Mouse (Mus musculus) lung, embryonic 14.5 days (tissue): Measurements from ENCODE around the gene Prima1. TPM values are rescaled to one million over a fixed set of nuclear protein-coding genes. Genes with fewer than 3 reads are reported as not detected.

ENCODE experiments used
- ATAC-seq: fragments of 200-750 bp; cut with Nextera tagmentation; 2 replicates; pipeline ENCODE4 v1.8.0; 2017; ENCODE audit warnings: mild to moderate bottlenecking, moderate TSS enrichment, moderate library complexity; ENCODE audit not compliant: insufficient read depth
- DNase-seq: peaks from one replicate; pipeline ENCODE4 v3.0.0-alpha.2; 2015
- H3K27ac ChIP-seq: fragments of 300-500 bp; sonication (generic); 2 replicates; pipeline ENCODE4 v1.5.1; 2014; ENCODE audit warnings: low read depth, mild to moderate bottlenecking, moderate library complexity
- H3K27me3 ChIP-seq: fragments of 300-500 bp; sonication (generic); 2 replicates; pipeline ENCODE4 v1.6.1; 2014; ENCODE audit warnings: low read length, control low read depth; ENCODE audit not compliant: insufficient read depth
- H3K36me3 ChIP-seq: fragments of 300-500 bp; sonication (generic); 2 replicates; pipeline ENCODE4 v1.6.1; 2014; ENCODE audit warnings: control low read depth; ENCODE audit not compliant: insufficient read depth
- H3K4me1 ChIP-seq: fragments of 300-500 bp; sonication (generic); 2 replicates; pipeline ENCODE4 v1.6.1; 2014; ENCODE audit warnings: antibody characterized with exemption, control low read depth; ENCODE audit not compliant: insufficient read depth
- H3K4me2 ChIP-seq: fragments of 300-500 bp; sonication (generic); 2 replicates; pipeline ENCODE4 v1.6.1; 2014; ENCODE audit warnings: mild to moderate bottlenecking
- H3K4me3 ChIP-seq: fragments of 300-500 bp; sonication (generic); 2 replicates; pipeline ENCODE4 v1.5.1; 2014; ENCODE audit warnings: low read depth, low read length
- H3K9ac ChIP-seq: fragments of 300-500 bp; sonication (generic); 2 replicates; pipeline ENCODE4 v1.6.1; 2014
- H3K9me3 ChIP-seq: fragments of 300-500 bp; sonication (generic); 2 replicates; pipeline ENCODE4 v1.6.1; 2016; ENCODE audit warnings: low read depth, low read length, control low read depth
- CTCF ChIP-seq: IDR thresholded peaks from 2 replicates; pipeline ENCODE4 v1.5.1; 2016; ENCODE audit warnings: antibody characterized with exemption, low read depth
- WGBS: fragments of 180-500 bp; shearing (Covaris S2); extraction: QIAGEN DNeasy Blood & Tissue Kit; methylation state at CpG from one replicate; pipeline ENCODE4 v1.1.7; 2014; 5-methylcytosine and 5-hydroxymethylcytosine counted together
- polyA plus RNA-seq: library from polyadenylated mRNA; unstranded; fragments of >200 nt; fragmentation: Nextera tagmentation; extraction: Ambion mirVana; gene quantifications from 2 replicates; pipeline ENCODE4 v1.2.1, GENCODE M21; 2014

Prima1 gene
- polyA plus RNA-seq, 1 experiment from 2014 or later: not detected

DNA sequence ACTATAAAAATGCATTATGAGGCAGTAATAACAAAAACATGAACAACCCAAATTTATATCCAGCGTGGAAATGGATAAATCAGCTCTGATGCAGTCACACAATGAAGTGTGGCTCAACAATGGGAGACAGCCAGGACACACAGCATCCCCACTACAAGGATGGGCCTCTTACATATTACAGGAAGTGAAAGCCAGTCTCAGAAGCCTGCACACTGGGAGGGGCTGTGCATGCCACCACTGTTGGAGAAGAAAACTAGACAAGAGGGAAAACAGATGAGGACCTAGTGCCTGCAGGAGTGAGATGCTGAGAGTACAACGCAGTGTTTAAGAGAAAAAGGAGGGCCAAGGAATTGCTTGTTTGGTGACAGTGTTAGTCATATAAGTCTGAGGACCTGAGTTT, 31.8 kb upstream of the Prima1 start:
- TF ChIP-seq CTCF: no peak

DNA sequence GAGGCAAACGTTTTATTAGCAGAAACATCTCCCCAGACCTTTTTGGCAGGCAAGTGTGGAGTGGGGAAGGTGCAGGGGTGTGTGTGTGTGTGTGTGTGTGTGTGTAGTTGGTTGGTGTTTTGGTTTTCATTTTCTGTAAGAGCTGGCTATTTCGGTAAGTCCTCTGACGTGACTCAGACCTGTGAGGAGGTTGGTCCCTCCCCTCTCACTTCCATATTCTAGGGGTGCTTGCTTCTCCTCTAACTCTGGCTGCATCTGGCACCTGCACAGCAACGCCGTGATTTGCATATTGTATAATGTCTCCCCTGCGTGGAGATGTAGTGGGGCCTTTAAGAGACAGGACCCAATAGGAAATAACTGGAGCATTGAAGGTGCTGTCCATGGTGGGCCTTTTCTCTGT, 31.1 kb upstream of the Prima1 start:
- Histone ChIP-seq H3K9ac (no peak overlapping the region), H3K27me3 (no peaks in the 10 kb centered on the region), H3K27ac (no peak overlapping the region), H3K9me3 (no peaks in the 10 kb centered on the region), H3K36me3 (no peaks in the 10 kb centered on the region), H3K4me2 (no peak overlapping the region), H3K4me1 (no peaks in the 10 kb centered on the region), H3K4me3 (no peak overlapping the region)
- no peak for ATAC-seq
- TF ChIP-seq CTCF: no peak
- 44% methylated on average over 6 of the region's 6 CpGs for WGBS
- DNase-seq: no peak

More for the DNA sequence above, 31.8 kb upstream of the Prima1 start:
- Histone ChIP-seq H3K9ac (no peak overlapping the region), H3K27me3 (no peaks in the 10 kb centered on the region), H3K27ac (no peak overlapping the region), H3K4me1 (no peaks in the 10 kb centered on the region), H3K9me3 (no peaks in the 10 kb centered on the region), H3K4me3 (no peak overlapping the region), H3K36me3 (no peaks in the 10 kb centered on the region), H3K4me2 (no peak overlapping the region)
- no peak for ATAC-seq
- WGBS: 80% methylated on average over 2 of the region's 2 CpGs
- no peak for DNase-seq

DNA sequence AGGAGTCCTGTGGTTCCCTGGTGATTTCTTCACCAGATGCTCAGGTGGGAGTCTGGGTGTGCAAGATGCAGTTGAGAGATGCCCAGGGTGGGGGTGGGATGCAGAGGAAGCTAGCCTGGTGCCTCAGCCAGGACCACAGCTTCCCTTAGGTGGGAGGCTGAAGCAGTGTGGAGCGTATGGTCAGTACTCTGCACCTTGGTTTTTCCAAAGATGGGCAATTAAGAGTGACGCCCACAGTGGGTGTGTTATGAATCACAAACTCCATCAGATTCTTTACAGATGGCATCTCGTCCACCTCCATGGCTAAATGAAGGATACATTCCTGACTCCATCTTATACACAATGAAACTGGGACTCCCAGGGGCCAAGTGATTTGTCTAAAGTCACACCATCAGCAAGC, 30.2 kb upstream of the Prima1 start:
- no peak overlapping the region for H3K9ac ChIP-seq
- 71% methylated on average over 3 of the region's 3 CpGs for WGBS
- TF ChIP-seq CTCF: no peak
- ATAC-seq: no peak
- no peak overlapping the region for H3K4me2 ChIP-seq
- H3K9me3 ChIP-seq: no peaks in the 10 kb centered on the region
- H3K27ac ChIP-seq: no peak overlapping the region
- no peaks in the 10 kb centered on the region for H3K4me1 ChIP-seq
- DNase-seq: no peak
- no peaks in the 10 kb centered on the region for H3K36me3 ChIP-seq
- H3K27me3 ChIP-seq: no peaks in the 10 kb centered on the region
- no peak overlapping the region for H3K4me3 ChIP-seq

DNA sequence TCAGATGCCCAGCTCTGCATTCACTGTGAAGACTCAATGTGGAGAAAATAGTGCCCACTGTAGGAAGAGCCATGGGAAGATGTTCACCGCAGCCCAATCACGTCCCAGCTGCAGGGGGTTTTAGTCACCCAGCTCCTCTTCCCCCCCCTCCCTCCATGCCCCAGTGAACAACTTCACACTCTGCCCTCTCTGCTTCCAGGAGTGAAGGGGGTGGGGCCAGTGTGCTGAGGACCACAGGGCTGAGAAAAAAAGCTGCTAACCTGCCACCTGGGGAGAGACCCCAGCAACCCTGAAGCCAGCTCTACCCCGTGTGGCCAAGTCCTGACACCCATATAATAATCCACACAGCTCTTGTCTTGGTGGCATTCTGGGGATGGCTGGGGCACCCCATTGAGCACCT, 24.7 kb upstream of the Prima1 start:
- WGBS: 19% methylated on average over 3 of the region's 3 CpGs
- ATAC-seq (no peak), DNase-seq (no peak)
- H3K27me3 ChIP-seq: no peaks in the 10 kb centered on the region
- no peak overlapping the region for H3K27ac ChIP-seq
- H3K36me3 ChIP-seq: no peaks in the 10 kb centered on the region
- H3K4me3 ChIP-seq: no peak overlapping the region
- H3K9ac ChIP-seq: no peak overlapping the region
- no peak overlapping the region for H3K4me2 ChIP-seq
- no peaks in the 10 kb centered on the region for H3K9me3 ChIP-seq
- no peak for TF ChIP-seq CTCF
- H3K4me1 ChIP-seq: no peaks in the 10 kb centered on the region

DNA sequence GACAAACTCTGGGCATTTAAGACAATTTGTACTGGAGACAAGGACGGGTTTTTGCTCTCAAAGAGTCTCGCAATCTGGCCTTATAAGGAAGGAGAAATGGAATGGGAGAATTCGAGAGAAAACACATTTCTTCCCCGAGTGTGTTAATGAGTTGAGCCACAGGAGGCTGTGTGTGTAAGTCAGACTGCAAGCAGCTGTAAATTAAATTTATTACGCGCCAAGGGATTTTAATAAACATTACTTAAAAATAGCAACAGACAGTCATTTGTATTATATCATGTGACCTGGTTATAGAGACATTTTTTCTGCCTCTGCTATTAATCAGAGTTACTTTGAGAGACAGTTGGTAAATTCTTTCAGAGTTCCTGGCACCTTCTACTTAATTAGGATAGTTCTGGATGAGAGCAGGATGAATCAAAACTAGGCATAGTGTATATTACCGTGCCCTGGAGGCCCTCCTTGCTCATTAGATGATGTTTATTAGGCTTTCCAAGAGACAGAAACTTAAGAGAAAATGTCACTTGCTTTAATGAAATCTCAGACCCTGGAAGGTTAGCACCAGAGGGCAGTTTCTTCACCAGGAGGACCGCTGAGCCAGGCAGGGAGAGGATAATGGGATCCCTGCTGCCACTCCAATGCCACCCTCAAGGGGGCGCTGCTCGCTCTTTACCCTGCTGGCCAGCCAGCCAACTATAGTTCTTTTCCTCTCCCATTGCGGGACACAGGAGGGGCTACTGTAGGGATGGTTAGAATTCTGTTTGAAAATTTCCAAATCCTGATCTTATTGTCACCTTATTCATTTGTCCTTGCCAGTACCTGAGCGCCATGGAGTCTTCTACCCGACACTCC, 20.3 kb upstream of the Prima1 start:
- Histone ChIP-seq H3K27me3 (no peaks in the 10 kb centered on the region), H3K9ac (no peak overlapping the region), H3K9me3 (no peaks in the 10 kb centered on the region), H3K4me3 (no peak overlapping the region), H3K36me3 (no peaks in the 10 kb centered on the region), H3K27ac (no peak overlapping the region), H3K4me2 (no peak overlapping the region), H3K4me1 (no peaks in the 10 kb centered on the region)
- ATAC-seq: no peak
- WGBS: 54% methylated on average over 13 of the region's 13 CpGs
- DNase-seq: no peak
- TF ChIP-seq CTCF: peak; percentile 39

DNA sequence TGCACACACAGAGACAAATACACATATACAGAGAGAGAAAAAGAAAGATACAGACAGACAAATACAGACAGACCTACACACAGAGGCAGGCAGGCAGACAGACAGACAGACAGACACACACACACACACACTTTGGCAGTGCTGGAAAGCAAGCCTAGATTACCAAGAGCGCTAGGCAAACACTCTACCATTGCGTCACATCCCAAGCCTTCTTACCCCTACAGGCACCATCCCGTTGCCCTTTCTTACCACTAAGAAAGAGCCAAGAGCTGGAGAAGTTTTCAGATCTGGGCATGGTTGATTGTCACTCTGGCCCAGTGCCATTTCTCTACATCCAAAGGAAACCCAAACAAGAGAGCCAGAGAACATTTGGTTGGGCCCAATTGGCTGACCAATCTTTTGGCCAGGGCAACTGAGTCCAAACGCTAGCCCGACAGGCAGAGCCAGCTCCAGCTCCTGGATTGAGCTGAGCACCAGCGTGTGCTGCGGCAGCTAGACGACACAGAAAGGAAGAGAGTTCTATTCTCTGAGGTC, 11.0 kb upstream of the Prima1 start:
- Histone ChIP-seq H3K4me1 (no peaks in the 10 kb centered on the region), H3K27ac (no peak overlapping the region), H3K36me3 (no peaks in the 10 kb centered on the region), H3K4me3 (no peak overlapping the region), H3K9ac (no peak overlapping the region), H3K27me3 (no peaks in the 10 kb centered on the region), H3K9me3 (no peaks in the 10 kb centered on the region), H3K4me2 (no peak overlapping the region)
- TF ChIP-seq CTCF: no peak
- WGBS: 89% methylated on average over 8 of the region's 8 CpGs
- ATAC-seq (no peak), DNase-seq (no peak)

DNA sequence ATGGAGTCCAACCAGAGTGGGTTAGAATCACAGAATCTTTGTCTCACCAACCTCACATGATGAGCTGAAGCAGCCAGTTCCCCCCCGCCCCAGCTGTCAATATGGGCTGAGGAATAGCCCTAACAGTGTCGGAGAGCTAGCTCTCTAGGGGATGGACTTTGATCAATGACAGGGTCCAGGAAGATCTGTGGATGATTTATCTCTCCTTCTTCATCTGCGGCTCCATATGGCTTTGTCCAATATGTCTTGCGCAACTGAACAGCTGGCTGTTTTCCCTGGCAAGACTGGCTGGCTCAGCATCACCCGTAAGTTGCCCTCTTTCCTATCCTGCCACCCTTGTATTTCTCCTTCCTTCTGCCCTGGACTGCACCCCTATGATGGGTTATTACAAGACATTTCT, 9.2 kb upstream of the Prima1 start:
- ATAC-seq (no peak), DNase-seq (no peak)
- Histone ChIP-seq H3K4me1 (no peaks in the 10 kb centered on the region), H3K27ac (no peak overlapping the region), H3K36me3 (no peaks in the 10 kb centered on the region), H3K27me3 (no peaks in the 10 kb centered on the region), H3K9me3 (no peaks in the 10 kb centered on the region), H3K4me2 (no peak overlapping the region), H3K4me3 (no peak overlapping the region), H3K9ac (no peak overlapping the region)
- WGBS: 62% methylated on average over 5 of the region's 5 CpGs
- no peak for TF ChIP-seq CTCF
